Mouse (Mus musculus) bone marrow macrophage, adult 2 months (primary cell): ENCODE data around the gene Lrrc1.

Source experiments
- CTCF ChIP-seq: IDR thresholded peaks from 2 replicates; pipeline ENCODE4 v1.5.1; 2012; ENCODE audit warnings: low read depth, mild to moderate bottlenecking, low read length, moderate library complexity
- POLR2A ChIP-seq: IDR thresholded peaks from 2 replicates; pipeline ENCODE4 v1.6.1; 2012; ENCODE audit warnings: mild to moderate bottlenecking, low read depth, low read length, borderline replicate concordance

DNA sequence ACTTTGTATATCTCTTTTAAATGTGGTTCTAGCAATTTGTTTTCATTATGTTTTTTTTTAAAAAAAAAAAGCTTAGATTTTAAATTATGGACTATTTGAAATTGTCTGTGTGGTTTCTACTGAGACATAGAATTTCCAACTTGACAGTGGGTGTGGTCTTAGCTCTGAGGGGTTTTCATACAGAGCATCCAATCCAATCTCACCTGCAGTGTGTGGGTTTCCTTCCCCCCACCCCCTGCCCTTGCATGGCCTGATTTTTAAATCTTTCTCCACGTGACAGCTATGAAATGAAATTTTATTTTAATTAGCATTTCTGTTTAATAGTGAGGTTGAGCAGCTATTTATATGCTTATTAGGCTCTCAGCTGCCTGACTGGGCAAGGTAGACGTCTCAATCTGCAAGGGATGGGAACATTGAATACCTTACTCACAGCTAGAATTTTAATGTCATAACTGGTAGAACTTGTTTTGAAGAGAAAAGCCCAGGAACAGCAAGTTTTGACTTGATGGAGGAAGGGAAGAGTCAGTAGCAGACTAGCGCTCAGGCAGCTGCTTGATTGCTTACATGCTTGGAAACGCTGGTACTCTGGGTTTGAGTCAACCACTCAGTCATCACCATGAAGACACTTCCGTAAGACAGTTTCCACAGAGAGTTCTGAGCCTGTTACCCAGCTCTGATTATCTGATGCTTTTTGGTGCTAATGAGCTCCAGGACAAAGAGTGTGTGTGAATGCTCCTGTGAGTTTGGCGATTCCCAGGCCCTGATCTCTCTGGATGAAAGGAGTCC lies 42.3 kb upstream of the Lrrc1 start:
- no peak for TF ChIP-seq POLR2A
- no peak for TF ChIP-seq CTCF
